Mouse (Mus musculus): Measurements from ENCODE around the gene Trio. TPM values are rescaled to one million over a fixed set of nuclear protein-coding genes. Genes with fewer than 3 reads are reported as not detected.

Trio gene
- polyA plus RNA-seq, 1 experiment: 17.5 TPM

DNA sequence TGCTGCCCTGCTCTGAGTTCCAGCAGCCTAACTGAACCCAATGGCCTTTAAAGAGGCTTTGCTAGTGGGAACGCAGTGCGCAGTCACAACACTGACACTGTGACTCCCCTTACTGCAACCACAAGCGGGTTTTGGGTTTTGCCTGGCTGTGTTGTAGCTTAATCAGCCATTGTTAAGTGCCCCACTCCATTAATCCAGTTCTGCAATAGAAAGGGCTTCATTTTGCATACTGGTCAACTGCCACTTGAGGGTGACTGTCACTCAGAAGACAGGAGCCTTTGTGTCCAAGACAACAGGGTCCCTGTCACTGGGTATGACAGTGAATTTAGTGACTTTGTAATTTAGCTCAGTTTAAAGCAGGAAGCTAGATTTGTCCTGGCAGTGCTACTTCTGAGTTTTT, 23.1 kb downstream of the Trio start:
- 93% methylated on average over 3 of the region's 3 CpGs for WGBS
- TF ChIP-seq POLR2A (IDR thresholded peaks at IDR 0.05; ENCODE audit: low read depth, low read length) (no peak), CTCF (IDR thresholded peaks at IDR 0.05; ENCODE audit: extremely low read depth, insufficient read length, insufficient replicate concordance, low read depth, low read length) (no peak)
- Histone ChIP-seq H3K4me3 (ENCODE audit: low read depth, low read length) (no peak overlapping the region), H3K27ac (ENCODE audit: insufficient read depth, low read depth, low read length) (no peak overlapping the region), H3K36me3 (ENCODE audit: control insufficient read depth, insufficient read depth, low read length) (no peaks in the 10 kb centered on the region), H3K27me3 (ENCODE audit: control insufficient read depth, insufficient read depth, low read length) (no peaks in the 10 kb centered on the region), H3K4me1 (ENCODE audit: control insufficient read depth, insufficient read depth, insufficient read length, low read length) (peaks cover 6% of the 10 kb centered on the region)

- Histone ChIP-seq H3K27me3 (ENCODE audit: control insufficient read depth, insufficient read depth, low read length) (no peaks in the 10 kb centered on the region), H3K4me3 (ENCODE audit: low read depth, low read length) (no peak overlapping the region), H3K27ac (ENCODE audit: insufficient read depth, low read depth, low read length) (no peak overlapping the region), H3K36me3 (ENCODE audit: control insufficient read depth, insufficient read depth, low read length) (no peaks in the 10 kb centered on the region), H3K4me1 (ENCODE audit: control insufficient read depth, insufficient read depth, insufficient read length, low read length) (peaks cover 6% of the 10 kb centered on the region)
- TF ChIP-seq CTCF (IDR thresholded peaks at IDR 0.05; ENCODE audit: extremely low read depth, insufficient read length, insufficient replicate concordance, low read depth, low read length): no peak
- TF ChIP-seq POLR2A (IDR thresholded peaks at IDR 0.05; ENCODE audit: low read depth, low read length): no peak
- 16% methylated on average over 4 of the region's 4 CpGs for WGBS
Observed at GRCm38 (mm10) chr15:28001299-28001698, 24.3 kb downstream of the Trio start.

DNA sequence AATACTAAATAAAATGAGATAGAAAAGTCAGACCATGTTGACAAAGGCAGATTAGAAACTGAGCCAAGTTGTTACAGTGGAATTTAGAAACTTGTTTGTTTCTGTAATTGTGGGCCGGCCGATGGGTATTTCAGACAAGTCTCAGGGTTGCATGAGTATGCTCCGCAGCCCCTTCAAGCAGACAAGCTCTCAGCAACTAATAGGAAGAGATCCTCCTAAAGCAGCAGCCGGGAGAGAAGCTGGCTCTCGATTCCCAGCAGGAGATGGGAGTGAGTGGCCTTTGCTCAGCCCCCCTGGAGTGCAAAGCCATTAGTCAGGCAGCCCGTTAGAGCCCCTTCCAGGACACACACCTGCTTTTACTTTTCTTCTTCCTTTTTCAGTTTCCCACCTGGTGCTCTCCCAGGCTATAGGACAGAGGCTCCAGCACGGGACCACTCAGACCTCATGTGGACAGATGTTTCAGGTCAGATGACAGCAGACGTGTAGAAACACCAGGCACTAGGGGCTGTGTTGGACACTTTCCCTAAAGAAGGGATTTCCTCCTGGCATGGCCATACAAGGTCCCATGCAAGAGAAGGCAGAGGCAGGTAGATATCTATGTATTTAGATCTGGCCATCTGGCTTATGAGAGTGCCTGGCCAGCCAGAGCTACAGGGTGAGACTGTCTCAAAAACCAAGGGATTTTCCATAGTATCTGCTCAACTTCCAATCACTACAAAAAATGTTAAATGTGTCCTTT, 26.9 kb downstream of the Trio start:
- Histone ChIP-seq H3K27me3 (ENCODE audit: control insufficient read depth, insufficient read depth, low read length) (no peaks in the 10 kb centered on the region), H3K4me3 (ENCODE audit: low read depth, low read length) (no peak overlapping the region), H3K27ac (ENCODE audit: insufficient read depth, low read depth, low read length) (no peak overlapping the region), H3K4me1 (ENCODE audit: control insufficient read depth, insufficient read depth, insufficient read length, low read length) (no peaks in the 10 kb centered on the region; the same call in 1 of the 2 replicates), H3K36me3 (ENCODE audit: control insufficient read depth, insufficient read depth, low read length) (no peaks in the 10 kb centered on the region)
- 51% methylated on average over 8 of the region's 8 CpGs for WGBS
- TF ChIP-seq POLR2A (IDR thresholded peaks at IDR 0.05; ENCODE audit: low read depth, low read length) (no peak), CTCF (IDR thresholded peaks at IDR 0.05; ENCODE audit: extremely low read depth, insufficient read length, insufficient replicate concordance, low read depth, low read length) (no peak)

- H3K4me3 ChIP-seq (ENCODE audit: low read depth, low read length): no peak overlapping the region
- no peaks in the 10 kb centered on the region for H3K36me3 ChIP-seq (ENCODE audit: control insufficient read depth, insufficient read depth, low read length)
- H3K4me1 ChIP-seq (ENCODE audit: control insufficient read depth, insufficient read depth, insufficient read length, low read length): no peaks in the 10 kb centered on the region; the same call in 1 of the 2 replicates
- no peaks in the 10 kb centered on the region for H3K27me3 ChIP-seq (ENCODE audit: control insufficient read depth, insufficient read depth, low read length)
- TF ChIP-seq CTCF (IDR thresholded peaks at IDR 0.05; ENCODE audit: extremely low read depth, insufficient read length, insufficient replicate concordance, low read depth, low read length): no peak
- TF ChIP-seq POLR2A (IDR thresholded peaks at IDR 0.05; ENCODE audit: low read depth, low read length): no peak
- no peak overlapping the region for H3K27ac ChIP-seq (ENCODE audit: insufficient read depth, low read depth, low read length)
- 71% methylated on average over 8 of the region's 8 CpGs for WGBS
Observed at GRCm38 (mm10) chr15:27997917-27998316, 27.7 kb downstream of the Trio start.

- WGBS: 86% methylated on average over 9 of the region's 9 CpGs
- H3K4me3 ChIP-seq (ENCODE audit: low read depth, low read length): no peak overlapping the region
- no peak for TF ChIP-seq CTCF (IDR thresholded peaks at IDR 0.05; ENCODE audit: extremely low read depth, insufficient read length, insufficient replicate concordance, low read depth, low read length)
- TF ChIP-seq POLR2A (IDR thresholded peaks at IDR 0.05; ENCODE audit: low read depth, low read length): no peak
- no peaks in the 10 kb centered on the region for H3K27me3 ChIP-seq (ENCODE audit: control insufficient read depth, insufficient read depth, low read length)
- H3K4me1 ChIP-seq (ENCODE audit: control insufficient read depth, insufficient read depth, insufficient read length, low read length): no peaks in the 10 kb centered on the region; the same call in 1 of the 2 replicates
- H3K27ac ChIP-seq (ENCODE audit: insufficient read depth, low read depth, low read length): no peak overlapping the region
- no peaks in the 10 kb centered on the region for H3K36me3 ChIP-seq (ENCODE audit: control insufficient read depth, insufficient read depth, low read length)
Observed at GRCm38 (mm10) chr15:27997391-27997841, 28.2 kb downstream of the Trio start.

GRCm38 (mm10) chr15:27996750-27997149, 28.9 kb downstream of the Trio start:
- Histone ChIP-seq H3K27ac (ENCODE audit: insufficient read depth, low read depth, low read length) (no peak overlapping the region), H3K36me3 (ENCODE audit: control insufficient read depth, insufficient read depth, low read length) (no peaks in the 10 kb centered on the region), H3K4me1 (ENCODE audit: control insufficient read depth, insufficient read depth, insufficient read length, low read length) (no peaks in the 10 kb centered on the region; the same call in 1 of the 2 replicates), H3K4me3 (ENCODE audit: low read depth, low read length) (no peak overlapping the region), H3K27me3 (ENCODE audit: control insufficient read depth, insufficient read depth, low read length) (no peaks in the 10 kb centered on the region)
- TF ChIP-seq CTCF (IDR thresholded peaks at IDR 0.05; ENCODE audit: extremely low read depth, insufficient read length, insufficient replicate concordance, low read depth, low read length) (no peak), POLR2A (IDR thresholded peaks at IDR 0.05; ENCODE audit: low read depth, low read length) (no peak)
- WGBS: 88% methylated on average over 4 of the region's 4 CpGs

GRCm38 (mm10) chr15:27995421-27995820, 30.2 kb downstream of the Trio start:
- WGBS: 77% methylated on average over 3 of the region's 3 CpGs
- H3K27me3 ChIP-seq (ENCODE audit: control insufficient read depth, insufficient read depth, low read length): no peaks in the 10 kb centered on the region
- H3K4me1 ChIP-seq (ENCODE audit: control insufficient read depth, insufficient read depth, insufficient read length, low read length): no peaks in the 10 kb centered on the region; the same call in 1 of the 2 replicates
- no peaks in the 10 kb centered on the region for H3K36me3 ChIP-seq (ENCODE audit: control insufficient read depth, insufficient read depth, low read length)
- no peak overlapping the region for H3K27ac ChIP-seq (ENCODE audit: insufficient read depth, low read depth, low read length)
- TF ChIP-seq CTCF (IDR thresholded peaks at IDR 0.05; ENCODE audit: extremely low read depth, insufficient read length, insufficient replicate concordance, low read depth, low read length): no peak
- no peak for TF ChIP-seq POLR2A (IDR thresholded peaks at IDR 0.05; ENCODE audit: low read depth, low read length)
- H3K4me3 ChIP-seq (ENCODE audit: low read depth, low read length): no peak overlapping the region
